Mouse (Mus musculus): ENCODE measurements around the gene Dlk2. TPM values are rescaled to one million over a fixed set of nuclear protein-coding genes. Genes with fewer than 3 reads are reported as not detected.

The Dlk2 gene
- polyA plus RNA-seq, 1 experiment = not detected

GRCm38 (mm10) chr17:46268026-46268720, 29.0 kb upstream of the Dlk2 start:
- 83% methylated on average over 10 of the region's 10 CpGs for WGBS
- TF ChIP-seq POLR2A (IDR thresholded peaks at IDR 0.05; ENCODE audit: borderline replicate concordance, control insufficient read depth, low read depth, low read length) = no peak
- no peak for TF ChIP-seq CTCF (IDR thresholded peaks at IDR 0.05; ENCODE audit: control insufficient read depth, insufficient read depth, low read length)

DNA sequence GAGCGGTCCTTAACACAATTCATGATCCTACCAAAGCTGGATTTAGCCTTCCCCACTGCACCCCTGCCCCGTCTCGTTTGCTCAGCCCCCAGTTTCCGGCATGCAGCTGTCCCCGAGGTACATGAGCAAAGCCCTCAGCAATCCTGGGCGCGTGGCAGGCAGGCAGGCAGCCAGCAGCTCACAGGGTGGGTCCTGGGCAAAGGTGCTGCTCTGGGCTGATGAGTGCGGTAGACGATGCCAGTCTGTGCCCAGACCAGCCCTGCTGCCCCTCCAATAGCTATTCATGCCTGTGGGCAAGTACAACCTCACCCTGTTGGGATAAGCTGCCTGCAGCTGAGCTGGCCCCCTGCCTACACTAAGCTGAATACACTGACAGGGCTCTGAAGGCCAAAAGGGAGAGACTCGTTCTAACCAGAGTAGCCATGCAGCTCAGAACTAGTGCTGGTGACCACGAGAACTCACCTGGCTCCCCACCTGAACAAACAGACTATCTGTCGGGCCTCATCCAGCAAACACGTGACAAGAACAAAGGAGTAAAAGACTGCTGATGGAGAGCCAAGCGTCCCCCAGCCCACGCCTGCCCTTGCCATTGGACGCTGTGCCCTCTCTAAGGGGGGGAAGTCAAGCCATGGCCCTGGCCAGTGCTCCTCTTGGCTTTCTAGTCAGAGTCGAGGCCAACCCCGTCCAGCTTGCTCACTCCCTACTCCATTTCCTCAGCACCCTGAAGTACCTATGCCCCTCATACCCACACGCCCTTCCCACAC, 27.3 kb upstream of the Dlk2 start:
- Histone ChIP-seq H3K4me1 (ENCODE audit: control insufficient read depth, insufficient read depth, low read length) (no peaks in the 10 kb centered on the region), H3K27ac (ENCODE audit: control insufficient read depth, insufficient read depth, low read depth, low read length, poor library complexity) (no peak overlapping the region), H3K4me3 (replicated peaks; ENCODE audit: control insufficient read depth, low read depth, low read length) (no peak overlapping the region)
- WGBS = 88% methylated on average over 19 of the region's 19 CpGs
- TF ChIP-seq CTCF (IDR thresholded peaks at IDR 0.05; ENCODE audit: control insufficient read depth, insufficient read depth, low read length) (no peak), POLR2A (IDR thresholded peaks at IDR 0.05; ENCODE audit: borderline replicate concordance, control insufficient read depth, low read depth, low read length) (no peak)

More at GRCm38 (mm10) chr17:46268026-46268720, 29.0 kb upstream of the Dlk2 start:
- Histone ChIP-seq H3K4me1 (ENCODE audit: control insufficient read depth, insufficient read depth, low read length) (no peaks in the 10 kb centered on the region), H3K4me3 (replicated peaks; ENCODE audit: control insufficient read depth, low read depth, low read length) (no peak overlapping the region), H3K27ac (ENCODE audit: control insufficient read depth, insufficient read depth, low read depth, low read length, poor library complexity) (no peak overlapping the region)

DNA sequence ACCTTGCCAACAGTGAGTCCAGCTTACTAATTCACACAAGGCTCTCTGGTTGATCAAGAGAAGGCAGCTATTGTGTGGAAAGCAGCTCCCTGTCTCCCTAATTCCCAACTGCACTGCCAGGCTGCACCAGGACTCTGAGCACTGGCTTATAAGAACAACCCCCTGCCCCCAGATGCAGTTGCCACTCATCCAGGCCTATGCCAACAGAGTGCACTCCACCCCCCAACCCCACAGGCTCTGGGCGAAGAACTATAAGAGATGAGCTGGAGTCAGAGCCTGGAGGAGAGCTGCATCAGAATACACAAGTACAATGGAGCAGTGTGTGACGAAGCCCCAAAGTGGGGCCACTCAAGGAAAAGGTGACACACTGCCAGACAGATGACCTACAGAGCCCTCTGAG, 25.2 kb upstream of the Dlk2 start:
- no peaks in the 10 kb centered on the region for H3K4me1 ChIP-seq (ENCODE audit: control insufficient read depth, insufficient read depth, low read length)
- WGBS = 88% methylated on average over 2 of the region's 2 CpGs
- H3K27ac ChIP-seq (ENCODE audit: control insufficient read depth, insufficient read depth, low read depth, low read length, poor library complexity) = no peak overlapping the region
- TF ChIP-seq CTCF (IDR thresholded peaks at IDR 0.05; ENCODE audit: control insufficient read depth, insufficient read depth, low read length) = no peak
- H3K4me3 ChIP-seq (replicated peaks; ENCODE audit: control insufficient read depth, low read depth, low read length) = no peak overlapping the region

DNA sequence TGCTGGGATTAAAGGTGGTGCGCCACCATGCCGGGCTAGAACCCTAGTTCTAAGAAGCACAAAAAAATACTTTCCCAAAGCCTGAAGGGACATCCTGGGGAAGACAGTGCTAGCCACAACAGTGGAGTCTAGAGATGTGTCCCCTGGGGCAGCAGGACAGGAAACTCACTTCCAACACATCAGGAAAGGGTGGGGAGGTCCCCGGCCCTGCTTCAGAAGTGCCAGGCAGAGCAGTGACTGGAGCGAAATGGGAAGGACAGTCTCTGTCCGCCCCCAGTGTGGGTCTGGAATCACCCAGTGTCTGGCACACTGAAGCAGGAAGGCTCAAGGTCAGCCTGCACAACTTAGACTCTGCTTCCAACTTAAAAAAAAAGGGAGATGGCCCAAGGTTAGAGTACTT, 24.5 kb upstream of the Dlk2 start:
- no peak overlapping the region for H3K27ac ChIP-seq (ENCODE audit: control insufficient read depth, insufficient read depth, low read depth, low read length, poor library complexity)
- no peak overlapping the region for H3K4me3 ChIP-seq (replicated peaks; ENCODE audit: control insufficient read depth, low read depth, low read length)
- TF ChIP-seq POLR2A (IDR thresholded peaks at IDR 0.05; ENCODE audit: borderline replicate concordance, control insufficient read depth, low read depth, low read length) (no peak), CTCF (IDR thresholded peaks at IDR 0.05; ENCODE audit: control insufficient read depth, insufficient read depth, low read length) (no peak)
- no peaks in the 10 kb centered on the region for H3K4me1 ChIP-seq (ENCODE audit: control insufficient read depth, insufficient read depth, low read length)
- 87% methylated on average over 5 of the region's 5 CpGs for WGBS

DNA sequence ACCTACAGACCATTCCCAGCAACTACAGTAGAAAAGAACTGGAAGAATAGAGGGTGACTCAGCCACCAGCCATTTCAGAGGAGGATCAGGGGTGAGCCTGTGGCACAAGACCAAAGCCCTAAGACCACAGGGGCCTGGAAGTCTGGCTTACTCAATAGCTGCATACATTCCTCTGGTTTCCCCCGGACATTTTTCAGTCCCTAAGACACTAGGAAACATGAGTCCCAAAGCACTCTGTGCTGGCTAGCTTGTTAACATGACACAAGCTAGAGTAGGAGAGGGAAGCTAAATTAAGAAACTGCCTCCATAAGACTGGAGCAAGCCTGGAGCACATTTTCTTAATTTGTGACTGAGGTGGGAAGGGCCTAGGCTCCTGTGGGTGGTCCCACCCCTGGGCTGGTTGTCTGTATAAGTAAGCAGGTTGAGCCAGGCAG, 23.4 kb upstream of the Dlk2 start:
- Histone ChIP-seq H3K4me1 (ENCODE audit: control insufficient read depth, insufficient read depth, low read length) (no peaks in the 10 kb centered on the region), H3K27ac (ENCODE audit: control insufficient read depth, insufficient read depth, low read depth, low read length, poor library complexity) (no peak overlapping the region), H3K4me3 (replicated peaks; ENCODE audit: control insufficient read depth, low read depth, low read length) (no peak overlapping the region)
- WGBS = 76% methylated on average over 1 of the region's 1 CpGs
- TF ChIP-seq POLR2A (IDR thresholded peaks at IDR 0.05; ENCODE audit: borderline replicate concordance, control insufficient read depth, low read depth, low read length) = no peak
- no peak for TF ChIP-seq CTCF (IDR thresholded peaks at IDR 0.05; ENCODE audit: control insufficient read depth, insufficient read depth, low read length)

DNA sequence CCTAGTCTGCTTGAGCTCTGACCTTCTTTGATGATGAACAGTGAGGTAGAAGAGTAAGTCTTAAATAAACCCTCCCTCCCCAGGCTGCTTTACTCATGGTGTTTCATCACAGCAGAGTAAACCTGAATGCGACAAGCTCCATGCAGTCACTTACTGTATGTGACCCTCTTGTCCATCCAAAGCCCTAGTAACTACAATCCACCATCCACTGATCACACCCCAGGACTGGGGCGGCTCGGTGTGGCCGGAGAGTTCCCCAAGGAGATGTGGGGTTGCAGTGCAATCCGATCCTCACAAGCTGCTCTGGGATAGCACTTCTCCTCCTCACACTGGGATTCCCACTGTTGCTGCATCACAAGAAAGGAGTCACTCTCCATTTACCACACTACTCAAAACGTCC, 22.8 kb upstream of the Dlk2 start:
- 83% methylated on average over 6 of the region's 6 CpGs for WGBS
- H3K27ac ChIP-seq (ENCODE audit: control insufficient read depth, insufficient read depth, low read depth, low read length, poor library complexity) = no peak overlapping the region
- H3K4me1 ChIP-seq (ENCODE audit: control insufficient read depth, insufficient read depth, low read length) = no peaks in the 10 kb centered on the region
- TF ChIP-seq POLR2A (IDR thresholded peaks at IDR 0.05; ENCODE audit: borderline replicate concordance, control insufficient read depth, low read depth, low read length) (no peak), CTCF (IDR thresholded peaks at IDR 0.05; ENCODE audit: control insufficient read depth, insufficient read depth, low read length) (no peak)
- no peak overlapping the region for H3K4me3 ChIP-seq (replicated peaks; ENCODE audit: control insufficient read depth, low read depth, low read length)

DNA sequence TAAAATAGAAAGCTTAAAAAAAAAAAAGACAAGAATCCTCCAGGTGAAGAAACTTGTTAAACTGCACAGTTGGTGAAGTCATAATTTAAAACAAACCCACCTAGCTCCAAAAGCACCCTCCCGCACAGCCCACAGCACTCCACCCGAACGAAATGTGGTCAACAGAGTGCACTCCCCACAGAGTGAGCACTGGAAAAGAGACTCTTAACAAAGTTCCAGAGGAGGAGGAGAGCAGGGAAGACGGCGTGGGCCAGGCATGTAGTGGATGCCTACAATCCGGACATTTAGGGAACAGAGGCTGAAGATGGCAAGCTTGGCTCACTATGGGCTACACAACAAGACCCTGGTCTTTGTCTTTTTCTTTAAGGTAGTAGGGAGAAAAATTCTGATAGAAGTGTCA, 22.2 kb upstream of the Dlk2 start:
- 91% methylated on average over 6 of the region's 6 CpGs for WGBS

DNA sequence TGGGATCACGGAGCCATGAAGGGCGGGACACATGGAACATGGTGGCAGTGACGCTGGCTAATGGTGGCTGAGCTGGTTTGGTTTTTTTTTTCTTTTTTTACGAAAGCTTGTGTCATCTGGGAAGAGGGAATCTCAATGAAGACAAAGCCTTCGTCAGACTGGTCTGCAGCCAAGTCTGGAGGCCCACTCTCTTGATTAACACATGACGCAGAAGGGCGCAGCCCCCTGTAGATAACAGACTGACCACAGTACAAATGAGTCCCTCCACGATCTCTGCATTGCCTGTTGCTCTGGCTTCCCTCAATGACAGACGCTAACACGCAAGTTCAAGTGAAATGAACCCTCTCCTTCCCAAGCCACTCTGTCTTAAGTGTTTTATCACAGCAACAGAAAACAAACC, 21.7 kb upstream of the Dlk2 start:
- TF ChIP-seq CTCF (IDR thresholded peaks at IDR 0.05; ENCODE audit: control insufficient read depth, insufficient read depth, low read length) = no peak
- WGBS = 81% methylated on average over 10 of the region's 10 CpGs
- Histone ChIP-seq H3K27ac (ENCODE audit: control insufficient read depth, insufficient read depth, low read depth, low read length, poor library complexity) (no peak overlapping the region), H3K4me3 (replicated peaks; ENCODE audit: control insufficient read depth, low read depth, low read length) (no peak overlapping the region), H3K4me1 (ENCODE audit: control insufficient read depth, insufficient read depth, low read length) (no peaks in the 10 kb centered on the region)

More for the DNA sequence above, 22.2 kb upstream of the Dlk2 start:
- Histone ChIP-seq H3K4me3 (replicated peaks; ENCODE audit: control insufficient read depth, low read depth, low read length) (no peak overlapping the region), H3K27ac (ENCODE audit: control insufficient read depth, insufficient read depth, low read depth, low read length, poor library complexity) (no peak overlapping the region), H3K4me1 (ENCODE audit: control insufficient read depth, insufficient read depth, low read length) (no peaks in the 10 kb centered on the region)
- no peak for TF ChIP-seq POLR2A (IDR thresholded peaks at IDR 0.05; ENCODE audit: borderline replicate concordance, control insufficient read depth, low read depth, low read length)
- TF ChIP-seq CTCF (IDR thresholded peaks at IDR 0.05; ENCODE audit: control insufficient read depth, insufficient read depth, low read length) = no peak
